Mouse (Mus musculus): Measurements from ENCODE around the gene Kpna4. TPM values are rescaled to one million over a fixed set of nuclear protein-coding genes. Genes with fewer than 3 reads are reported as not detected.

Gene Kpna4
- total RNA-seq (2021) = 10 to 100 TPM; 56.0 to 60.5 TPM

DNA sequence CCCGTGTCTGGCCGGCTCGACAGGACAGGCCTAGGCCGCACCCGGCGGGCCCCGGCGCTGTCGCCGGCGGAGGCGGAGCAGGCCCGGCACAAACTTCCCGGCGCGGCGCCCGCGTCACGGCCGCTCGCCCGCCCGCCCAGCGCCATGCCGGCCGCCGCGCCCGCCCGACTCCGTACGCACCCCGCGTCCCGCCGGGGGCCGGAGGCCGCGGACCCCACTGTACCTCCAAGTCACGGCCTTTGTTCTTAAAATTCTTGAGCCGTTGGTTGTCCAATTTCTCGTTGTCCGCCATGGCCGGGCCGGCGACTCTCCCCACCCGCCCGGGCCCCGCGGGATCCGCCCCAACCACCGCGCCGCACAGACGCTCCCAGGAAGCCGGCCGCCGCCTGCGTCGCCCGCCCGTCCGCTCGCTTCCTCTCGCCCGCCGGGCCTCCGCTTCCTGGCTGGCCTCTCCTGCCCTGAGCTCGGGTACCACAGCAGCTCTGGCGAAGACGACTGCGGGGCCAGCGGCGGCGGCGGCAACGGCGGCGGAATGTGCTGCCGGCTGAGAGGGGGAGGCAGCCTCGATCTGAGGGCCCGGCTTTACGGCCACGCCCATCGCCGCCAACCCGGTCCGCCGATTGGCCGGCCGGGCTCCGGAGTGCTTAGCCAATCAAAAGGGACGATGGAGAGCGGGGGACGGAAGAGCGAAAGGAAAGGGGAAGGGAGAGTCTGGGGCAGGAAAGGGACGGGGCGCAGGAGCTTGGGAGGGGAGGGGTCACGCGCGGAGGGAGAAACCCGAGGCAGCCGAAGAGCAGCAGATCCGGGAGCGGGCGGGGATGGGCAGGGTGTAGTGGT is at the start of gene Kpna4:
Gene Kpna4, minus strand, starts transcription at position 605 of the 837 bp plus-strand sequence.
- peak; percentile 95 for DNase-seq

- no peak for DNase-seq
Observed at GRCm38 (mm10) chr3:69175229-69175628, 48.3 kb upstream of the Kpna4 start.

DNA sequence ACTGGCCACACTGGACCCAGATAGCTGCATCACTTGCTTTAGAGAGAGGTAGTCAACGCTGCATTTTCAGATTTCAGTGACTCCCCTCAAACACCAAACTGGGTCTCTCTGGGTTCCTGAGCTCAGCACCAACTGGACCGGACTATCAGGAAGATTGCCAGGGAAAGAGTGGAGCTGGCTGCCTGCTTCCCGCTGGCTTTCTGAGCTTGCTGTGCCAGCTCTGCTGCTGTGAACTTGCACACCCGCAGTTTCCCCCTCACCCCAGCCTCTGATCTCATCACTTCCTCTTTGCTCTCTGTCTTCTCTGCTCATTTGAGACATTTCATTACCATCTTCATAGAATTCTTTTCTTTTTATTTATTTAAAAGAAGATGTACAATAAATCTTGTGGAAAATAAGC is 44.2 kb upstream of the Kpna4 start:
- no peak for DNase-seq

GRCm38 (mm10) chr3:69169796-69170195 is 42.9 kb upstream of the Kpna4 start:
- DNase-seq = no peak

GRCm38 (mm10) chr3:69168724-69169123 is 41.8 kb upstream of the Kpna4 start:
- DNase-seq = no peak

GRCm38 (mm10) chr3:69163057-69163456 is 36.1 kb upstream of the Kpna4 start:
- DNase-seq = no peak

DNA sequence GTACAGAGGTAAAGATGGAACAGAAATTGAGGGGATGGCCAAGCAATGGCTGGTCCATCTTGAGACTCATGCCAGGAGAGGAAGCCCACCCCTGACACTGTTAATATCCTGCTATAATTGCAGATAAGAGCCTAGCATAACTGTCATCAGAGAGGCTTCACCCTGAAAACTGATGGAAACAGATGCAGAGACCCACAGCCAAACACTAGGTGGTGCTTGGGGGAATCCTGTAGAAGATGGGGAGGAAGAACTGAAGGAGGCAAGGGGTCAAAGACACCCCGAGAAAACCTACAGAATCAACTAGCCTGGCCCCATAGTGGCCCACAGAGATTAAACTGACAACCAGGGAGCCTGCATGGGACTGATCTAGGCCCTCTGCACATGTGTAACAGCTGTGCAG is 33.5 kb upstream of the Kpna4 start:
- no peak for DNase-seq

GRCm38 (mm10) chr3:69159501-69159900 is 32.6 kb upstream of the Kpna4 start:
- DNase-seq = no peak

DNA sequence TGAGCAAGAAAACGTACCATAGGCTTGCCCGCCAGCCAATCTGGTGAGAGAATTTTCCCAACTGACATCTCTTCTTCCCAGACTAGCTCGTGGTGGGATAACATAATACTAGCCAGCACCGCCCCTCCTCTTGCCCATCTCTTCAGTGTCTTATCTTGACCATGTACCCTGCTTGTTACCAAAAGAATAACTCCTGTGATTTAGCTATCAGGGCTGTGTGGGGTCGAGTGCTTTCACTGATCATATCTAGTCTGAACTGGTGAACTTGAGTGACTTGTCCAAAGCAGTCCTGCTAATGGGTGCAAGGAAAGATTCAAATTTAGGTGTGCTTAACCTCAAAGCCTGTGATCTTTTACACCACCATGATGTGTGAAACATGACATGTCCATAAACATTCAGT is 31.0 kb upstream of the Kpna4 start:
- DNase-seq = no peak

DNA sequence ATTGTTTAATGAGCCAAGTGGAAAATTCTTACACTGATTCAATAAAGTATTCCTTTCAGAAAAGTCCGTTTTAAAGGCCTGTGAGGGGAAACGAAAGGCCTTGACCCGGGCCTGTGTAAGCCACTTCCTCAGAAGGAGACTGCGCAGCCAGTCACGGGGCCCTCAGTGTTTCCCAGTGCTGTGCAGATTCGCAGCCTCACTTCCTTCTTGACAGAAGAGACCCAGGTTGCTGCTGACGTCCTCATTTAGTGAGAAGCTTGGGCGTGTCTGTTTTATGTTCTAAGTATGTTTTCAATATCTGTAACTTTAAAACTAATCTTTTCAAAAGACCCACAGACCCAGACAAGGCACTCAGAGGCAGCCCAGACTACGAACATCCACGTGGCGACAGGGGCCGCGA is 29.6 kb upstream of the Kpna4 start:
- DNase-seq = no peak

GRCm38 (mm10) chr3:69154691-69155090 is 27.8 kb upstream of the Kpna4 start:
- DNase-seq = no peak

DNA sequence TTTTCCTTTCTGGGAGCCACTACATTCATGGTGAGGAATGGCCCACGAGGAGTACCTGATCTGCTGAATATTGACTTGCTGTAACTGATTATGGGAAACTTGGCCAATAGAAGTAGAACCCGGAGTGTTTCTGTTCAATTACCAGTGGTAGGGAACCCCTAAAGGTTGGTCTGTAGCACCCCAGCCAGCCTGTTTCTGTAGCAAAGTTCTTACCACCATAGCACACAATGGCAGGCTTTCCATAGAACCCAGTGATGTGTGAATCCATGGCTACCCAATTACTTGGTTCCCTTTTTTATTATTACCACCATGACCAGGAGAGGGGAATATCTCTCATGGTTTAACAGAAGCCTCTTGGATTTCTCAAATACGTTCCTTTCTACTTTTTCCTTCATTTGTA is 24.0 kb upstream of the Kpna4 start:
- DNase-seq = no peak

- DNase-seq = no peak
Observed at GRCm38 (mm10) chr3:69142372-69142994, 15.6 kb upstream of the Kpna4 start.

DNA sequence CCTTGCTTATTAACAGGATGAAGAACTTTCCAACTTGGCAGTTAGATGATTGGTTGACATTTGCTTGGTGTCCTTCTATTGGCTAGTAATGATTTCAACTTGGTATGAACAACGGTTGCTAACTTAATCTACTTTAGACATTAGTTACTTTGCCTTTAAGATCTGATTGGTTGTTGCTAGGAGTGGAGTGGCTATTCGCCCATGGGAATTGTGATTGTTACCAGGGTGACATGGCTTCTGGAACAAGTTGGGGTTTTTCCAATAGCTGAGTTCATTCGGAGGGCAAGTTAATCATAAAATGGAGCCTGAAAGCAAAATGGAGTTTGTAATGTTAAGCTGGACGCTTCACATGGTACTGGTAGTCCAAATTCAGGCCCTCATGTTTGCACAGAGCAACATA is 13.9 kb upstream of the Kpna4 start:
- peak; percentile 16 for DNase-seq

DNA sequence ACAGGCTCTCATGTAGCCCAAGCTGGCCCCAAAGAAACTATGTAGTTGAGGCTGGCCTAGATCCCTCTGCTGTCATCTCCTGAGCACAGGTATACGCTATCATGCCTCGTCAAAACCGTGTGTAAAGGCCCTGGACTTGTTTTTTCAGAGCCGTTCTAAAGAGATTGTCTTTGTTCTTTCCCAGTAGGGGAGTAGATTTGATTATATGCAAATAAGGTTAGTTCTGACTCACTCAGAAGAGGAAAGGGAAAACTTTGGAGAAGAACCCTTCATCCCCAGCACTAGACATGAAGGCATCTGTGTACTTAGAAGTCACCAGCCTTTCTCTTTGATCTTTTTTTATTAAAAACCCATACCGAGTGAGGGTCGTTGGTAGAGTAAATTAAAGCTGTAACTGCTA is 9.1 kb upstream of the Kpna4 start:
- DNase-seq = no peak

GRCm38 (mm10) chr3:69130973-69131372 is 4.1 kb upstream of the Kpna4 start:
- DNase-seq = no peak

DNA sequence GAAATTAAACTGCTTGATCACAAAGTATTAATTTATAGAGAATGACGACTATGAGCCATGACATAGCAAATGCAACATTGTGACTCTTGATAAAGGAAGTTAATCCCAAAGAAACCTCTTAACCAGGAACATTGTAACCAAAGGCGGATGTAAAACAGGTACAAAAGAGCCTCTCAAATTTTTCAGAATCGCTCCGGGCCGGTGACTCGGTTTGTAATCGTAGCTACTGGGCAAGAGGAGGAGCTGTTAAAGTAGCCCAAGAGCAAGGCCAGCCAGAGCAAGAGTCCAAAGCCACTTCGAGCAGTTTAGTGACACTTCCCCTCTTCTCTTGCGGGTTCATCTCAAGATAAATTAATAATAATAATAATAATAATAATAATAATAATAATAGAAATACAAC is 780 bp upstream of the Kpna4 start:
- DNase-seq = no peak

DNA sequence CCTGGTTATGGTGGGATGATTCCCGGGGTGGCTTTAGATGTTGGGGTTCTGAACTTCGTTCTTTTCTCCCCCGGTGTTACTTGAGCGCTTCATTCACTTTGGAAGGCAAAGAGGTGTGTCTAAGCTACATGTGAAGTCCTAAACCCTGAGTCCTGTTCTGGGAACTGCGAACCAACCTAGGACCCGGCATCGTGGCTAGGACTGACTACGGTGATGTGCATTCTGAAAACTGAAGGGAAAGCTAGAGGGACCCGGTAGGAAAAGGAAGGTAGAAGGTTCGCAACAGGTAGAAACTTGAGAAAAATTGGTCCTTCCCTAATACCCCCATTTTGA is 399 bp upstream of the Kpna4 start:
- DNase-seq = no peak

DNA sequence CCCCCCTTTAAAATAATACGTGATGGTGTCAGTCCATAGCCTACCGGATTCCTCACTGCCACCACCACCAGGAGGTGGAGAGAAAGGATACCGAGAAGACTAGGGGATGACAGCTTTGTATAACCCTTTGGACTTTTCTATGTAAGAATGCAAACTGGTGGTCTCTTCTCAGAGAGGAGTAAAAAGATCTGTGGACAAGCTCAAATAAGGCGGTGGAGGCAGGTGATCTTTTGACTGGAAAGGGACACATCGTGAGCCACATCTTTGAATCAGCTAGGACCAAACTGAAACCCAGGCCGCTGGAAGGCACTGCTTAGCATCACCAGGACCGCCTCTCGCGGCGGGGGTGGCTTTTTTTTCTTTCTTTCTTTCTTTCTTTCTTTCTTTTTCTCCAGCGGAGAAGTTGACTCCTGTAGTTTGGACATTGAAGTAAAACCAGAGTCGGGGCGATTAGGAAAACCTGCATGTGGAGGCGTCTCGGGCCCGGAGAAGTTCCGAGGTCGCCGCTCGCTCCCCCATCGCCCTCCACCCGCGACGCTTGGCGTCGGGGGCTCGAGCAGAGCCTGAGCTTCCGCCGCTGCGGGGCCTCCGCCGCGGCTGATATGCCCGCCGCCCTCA is 913 bp downstream of the Kpna4 start:
- peak; percentile 35 for DNase-seq

DNA sequence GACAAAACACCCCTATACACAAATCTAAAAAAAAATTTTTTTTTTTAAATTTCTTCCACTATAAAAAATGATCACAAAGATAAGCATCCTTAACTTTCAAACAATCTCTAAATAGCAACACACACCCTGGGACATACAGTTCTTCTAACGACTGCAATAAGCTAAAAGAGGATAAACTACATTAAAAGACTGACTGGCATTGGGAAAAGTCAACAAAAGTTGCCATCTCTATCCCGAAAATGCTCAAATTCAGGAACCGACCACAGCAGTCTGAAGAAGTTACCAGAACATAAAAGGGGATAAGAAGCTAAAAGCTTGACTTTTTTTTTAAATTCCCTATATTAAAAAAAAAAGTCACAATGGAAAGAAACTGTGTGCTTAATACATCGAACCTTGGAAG is 1.5 kb downstream of the Kpna4 start:
- no peak for DNase-seq

- peak; percentile 6 for DNase-seq
Observed at GRCm38 (mm10) chr3:69118827-69119226, 8.1 kb downstream of the Kpna4 start.

- DNase-seq = no peak
Observed at GRCm38 (mm10) chr3:69114760-69115159, 12.2 kb downstream of the Kpna4 start.

GRCm38 (mm10) chr3:69113956-69114355 is 13.0 kb downstream of the Kpna4 start:
- DNase-seq = no peak

DNA sequence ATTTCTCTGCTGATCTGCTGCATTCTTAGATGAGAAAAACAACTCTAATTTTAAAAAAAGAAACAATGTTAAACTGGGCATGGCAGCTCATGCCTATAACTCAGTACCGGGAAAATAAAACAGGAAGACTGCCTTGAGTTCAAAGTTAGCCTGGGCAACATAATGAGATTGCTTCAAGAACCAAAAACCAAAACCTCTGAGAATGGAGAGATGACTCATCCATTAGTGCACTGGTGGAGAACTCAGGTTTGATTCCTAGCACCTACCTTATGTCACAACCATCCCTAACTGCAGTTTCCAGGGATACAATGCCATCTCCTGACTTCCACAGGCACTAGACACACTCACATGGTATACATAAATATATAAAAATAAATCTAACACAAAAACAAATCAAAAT is 17.8 kb downstream of the Kpna4 start:
- no peak for DNase-seq

Measured in heart, postnatal 4 days (tissue).